Mouse (Mus musculus): ENCODE results near the gene Zfp276. TPM values are rescaled to one million over a fixed set of nuclear protein-coding genes. Genes with fewer than 3 reads are reported as not detected.

The Zfp276 gene
- polyA plus RNA-seq, 1 experiment, result 0.85 TPM

- TF ChIP-seq TAL1 (IDR thresholded peaks at IDR 0.05; ENCODE audit: low read length) (no peak), GATA1 (IDR thresholded peaks at IDR 0.05; ENCODE audit: low read length) (no peak)
- no peaks in the 10 kb centered on the region for H3K9me3 ChIP-seq (ENCODE audit: control insufficient read depth, low read length)
- peaks cover 27% of the 10 kb centered on the region for H3K36me3 ChIP-seq (ENCODE audit: control insufficient read depth)
- H3K27me3 ChIP-seq (ENCODE audit: control insufficient read depth), result peaks cover 35% of the 10 kb centered on the region
- H3K4me1 ChIP-seq (ENCODE audit: control insufficient read depth), result peaks cover 21% of the 10 kb centered on the region
- no peak overlapping the region for H3K4me3 ChIP-seq (replicated peaks)
Measured at GRCm38 (mm10) chr8:123231742-123232141, 22.3 kb upstream of the Zfp276 start.

- Histone ChIP-seq H3K4me3 (replicated peaks) (no peak overlapping the region), H3K36me3 (ENCODE audit: control insufficient read depth) (peaks cover 19% of the 10 kb centered on the region), H3K4me1 (ENCODE audit: control insufficient read depth) (peaks cover 23% of the 10 kb centered on the region), H3K27me3 (ENCODE audit: control insufficient read depth) (peaks cover 35% of the 10 kb centered on the region), H3K9me3 (ENCODE audit: control insufficient read depth, low read length) (no peaks in the 10 kb centered on the region)
- TF ChIP-seq TAL1 (IDR thresholded peaks at IDR 0.05; ENCODE audit: low read length) (no peak), GATA1 (IDR thresholded peaks at IDR 0.05; ENCODE audit: low read length) (no peak)
Measured at GRCm38 (mm10) chr8:123232553-123232952, 21.4 kb upstream of the Zfp276 start.

- Histone ChIP-seq H3K9me3 (ENCODE audit: control insufficient read depth, low read length) (no peaks in the 10 kb centered on the region), H3K4me1 (ENCODE audit: control insufficient read depth) (peaks cover 23% of the 10 kb centered on the region), H3K27me3 (ENCODE audit: control insufficient read depth) (peaks cover 35% of the 10 kb centered on the region), H3K4me3 (replicated peaks) (no peak overlapping the region), H3K36me3 (ENCODE audit: control insufficient read depth) (peaks cover 13% of the 10 kb centered on the region)
- TF ChIP-seq GATA1 (IDR thresholded peaks at IDR 0.05; ENCODE audit: low read length), result no peak
- no peak for TF ChIP-seq TAL1 (IDR thresholded peaks at IDR 0.05; ENCODE audit: low read length)
Measured at GRCm38 (mm10) chr8:123233300-123233699, 20.7 kb upstream of the Zfp276 start.

GRCm38 (mm10) chr8:123233760-123234159, 20.2 kb upstream of the Zfp276 start:
- H3K4me3 ChIP-seq (replicated peaks), result no peak overlapping the region
- no peaks in the 10 kb centered on the region for H3K9me3 ChIP-seq (ENCODE audit: control insufficient read depth, low read length)
- no peak for TF ChIP-seq TAL1 (IDR thresholded peaks at IDR 0.05; ENCODE audit: low read length)
- no peak for TF ChIP-seq GATA1 (IDR thresholded peaks at IDR 0.05; ENCODE audit: low read length)
- peaks cover 23% of the 10 kb centered on the region for H3K4me1 ChIP-seq (ENCODE audit: control insufficient read depth)
- H3K36me3 ChIP-seq (ENCODE audit: control insufficient read depth), result peaks cover 10% of the 10 kb centered on the region
- peaks cover 35% of the 10 kb centered on the region for H3K27me3 ChIP-seq (ENCODE audit: control insufficient read depth)

- H3K4me3 ChIP-seq (replicated peaks), result peak overlapping the region; percentile 72
- H3K36me3 ChIP-seq (ENCODE audit: control insufficient read depth), result peaks cover 5% of the 10 kb centered on the region
- peaks cover 35% of the 10 kb centered on the region for H3K27me3 ChIP-seq (ENCODE audit: control insufficient read depth)
- H3K4me1 ChIP-seq (ENCODE audit: control insufficient read depth), result peaks cover 23% of the 10 kb centered on the region
- no peaks in the 10 kb centered on the region for H3K9me3 ChIP-seq (ENCODE audit: control insufficient read depth, low read length)
- TF ChIP-seq GATA1 (IDR thresholded peaks at IDR 0.05; ENCODE audit: low read length), result no peak
- TF ChIP-seq TAL1 (IDR thresholded peaks at IDR 0.05; ENCODE audit: low read length), result no peak
Measured at GRCm38 (mm10) chr8:123234918-123235519, 19.0 kb upstream of the Zfp276 start.

GRCm38 (mm10) chr8:123235520-123236497, 18.2 kb upstream of the Zfp276 start, which contains the start of gene Spata2l:
Gene Spata2l (minus strand): TSS chr8:123236233.
- Histone ChIP-seq H3K4me3 (replicated peaks) (peak within 1 kb of the TSS; percentile 72), H3K9me3 (ENCODE audit: control insufficient read depth, low read length) (no peaks in the 10 kb centered on the region), H3K4me1 (ENCODE audit: control insufficient read depth) (peaks cover 23% of the 10 kb centered on the region), H3K36me3 (ENCODE audit: control insufficient read depth) (no peaks in the 10 kb centered on the region), H3K27me3 (ENCODE audit: control insufficient read depth) (peaks cover 35% of the 10 kb centered on the region)
- TF ChIP-seq GATA1 (IDR thresholded peaks at IDR 0.05; ENCODE audit: low read length) (no peak), TAL1 (IDR thresholded peaks at IDR 0.05; ENCODE audit: low read length) (no peak)

- peaks cover 23% of the 10 kb centered on the region for H3K4me1 ChIP-seq (ENCODE audit: control insufficient read depth)
Measured at GRCm38 (mm10) chr8:123239398-123239797, 14.6 kb upstream of the Zfp276 start.

GRCm38 (mm10) chr8:123242107-123242923, 11.7 kb upstream of the Zfp276 start:
- H3K4me1 ChIP-seq (ENCODE audit: control insufficient read depth), result no peaks in the 10 kb centered on the region
- H3K4me3 ChIP-seq (replicated peaks), result no peak overlapping the region
- H3K9me3 ChIP-seq (ENCODE audit: control insufficient read depth, low read length), result no peaks in the 10 kb centered on the region
- H3K36me3 ChIP-seq (ENCODE audit: control insufficient read depth), result peaks cover 28% of the 10 kb centered on the region
- TF ChIP-seq TAL1 (IDR thresholded peaks at IDR 0.05; ENCODE audit: low read length) (no peak), GATA1 (IDR thresholded peaks at IDR 0.05; ENCODE audit: low read length) (no peak)
- no peaks in the 10 kb centered on the region for H3K27me3 ChIP-seq (ENCODE audit: control insufficient read depth)

More at GRCm38 (mm10) chr8:123239398-123239797, 14.6 kb upstream of the Zfp276 start:
- Histone ChIP-seq H3K4me3 (replicated peaks) (no peak overlapping the region), H3K9me3 (ENCODE audit: control insufficient read depth, low read length) (no peaks in the 10 kb centered on the region), H3K27me3 (ENCODE audit: control insufficient read depth) (peaks cover 22% of the 10 kb centered on the region), H3K36me3 (ENCODE audit: control insufficient read depth) (peaks cover 5% of the 10 kb centered on the region)
- TF ChIP-seq TAL1 (IDR thresholded peaks at IDR 0.05; ENCODE audit: low read length) (no peak), GATA1 (IDR thresholded peaks at IDR 0.05; ENCODE audit: low read length) (no peak)

All from erythroblast, embryonic 14.5 days (primary cell).